Mouse (Mus musculus): ENCODE results near the gene Gsta2.
A peak's percentile ranks its signal among the peaks of the same experiment; 100 is the strongest.
"Not testable (repeated sequence)": the region's sequence is repeated elsewhere in the genome, so short reads cannot be mapped to it uniquely, and the experiment has no call there.

The Gsta2 gene

DNA sequence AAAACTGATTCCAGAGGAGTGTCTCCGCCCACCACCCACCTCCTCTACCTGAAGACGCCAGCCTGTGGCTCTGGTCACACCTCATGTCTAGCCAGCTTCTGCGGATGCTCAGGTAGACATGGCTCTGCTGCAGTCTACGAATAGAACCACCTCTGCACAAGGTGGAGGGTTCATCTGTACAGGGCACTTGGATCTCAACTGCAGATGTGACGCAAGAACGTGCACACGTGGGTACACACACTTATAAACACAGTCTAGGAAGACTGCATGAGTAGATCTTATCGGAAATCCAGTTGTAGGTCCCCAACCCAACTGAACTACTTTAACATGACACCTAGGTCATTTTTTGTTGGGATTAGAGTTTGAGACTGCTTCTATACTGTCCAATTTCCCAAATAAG, at the start of gene Gsta2:
Gene Gsta2, minus strand, starts transcription at position 178 of the 400 bp plus-strand sequence.
- no peak for DNase-seq (ENCODE audit: low read depth, low spot score)

DNA sequence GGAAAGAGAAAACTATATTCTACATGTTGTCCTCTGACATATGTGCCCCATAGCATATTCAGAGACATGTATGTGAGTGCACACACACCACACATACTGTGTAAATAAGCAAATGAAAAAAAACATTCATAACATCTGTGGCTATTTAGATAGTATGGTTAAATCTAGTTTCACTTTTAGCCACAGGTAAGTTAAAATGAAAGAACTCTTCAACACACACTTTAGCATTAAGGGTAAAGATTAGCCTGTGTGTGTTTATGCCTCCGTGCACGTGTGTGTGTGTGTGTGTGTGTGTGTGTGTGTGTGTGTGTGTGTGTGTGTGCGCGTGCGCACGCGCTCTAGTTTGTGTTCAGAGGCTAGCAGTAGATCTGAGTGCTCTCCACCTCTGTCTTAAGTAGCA, 46.0 kb upstream of the Gsta2 start:
- DNase-seq (ENCODE audit: low read depth, low spot score): no peak

DNA sequence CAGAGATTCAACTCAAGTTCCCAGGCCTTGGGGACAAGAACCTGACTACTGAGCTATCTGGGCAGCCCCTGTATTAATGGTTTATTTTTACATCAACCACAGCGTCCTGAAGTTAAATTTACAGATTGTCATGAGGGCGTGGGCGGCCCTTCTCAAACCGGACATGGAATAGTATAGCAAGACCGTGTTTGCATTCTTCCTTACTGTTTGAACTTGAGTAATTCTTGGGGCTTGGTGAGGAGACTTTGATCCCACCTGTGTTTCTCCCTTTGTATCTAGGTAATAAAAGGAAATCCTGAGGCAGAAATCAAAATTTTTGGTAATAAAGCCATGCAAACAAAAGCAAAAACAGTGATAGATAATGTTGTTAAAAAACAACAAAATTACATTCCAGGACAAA, 45.0 kb upstream of the Gsta2 start:
- DNase-seq (ENCODE audit: low read depth, low spot score): no peak

DNA sequence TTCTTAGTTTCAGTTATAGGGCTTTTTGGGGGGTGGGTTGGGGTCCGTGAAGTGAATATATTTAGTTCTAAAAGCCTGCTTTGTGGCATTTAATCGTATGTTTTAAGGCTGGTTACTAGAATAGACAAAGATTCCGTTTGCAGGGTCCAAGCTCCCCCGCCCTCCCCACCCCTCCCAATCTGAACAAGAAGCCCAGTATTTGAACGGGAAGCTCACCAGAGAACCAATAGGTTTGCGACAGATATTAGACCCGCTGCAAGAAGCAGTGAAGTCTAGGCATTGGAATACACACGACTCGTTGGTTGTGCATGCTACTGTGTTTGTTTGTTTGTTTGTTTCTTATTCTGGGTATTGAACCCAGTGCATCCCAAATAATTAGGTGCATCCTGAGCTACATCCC, 40.9 kb upstream of the Gsta2 start:
- DNase-seq (ENCODE audit: low read depth, low spot score): no peak

DNA sequence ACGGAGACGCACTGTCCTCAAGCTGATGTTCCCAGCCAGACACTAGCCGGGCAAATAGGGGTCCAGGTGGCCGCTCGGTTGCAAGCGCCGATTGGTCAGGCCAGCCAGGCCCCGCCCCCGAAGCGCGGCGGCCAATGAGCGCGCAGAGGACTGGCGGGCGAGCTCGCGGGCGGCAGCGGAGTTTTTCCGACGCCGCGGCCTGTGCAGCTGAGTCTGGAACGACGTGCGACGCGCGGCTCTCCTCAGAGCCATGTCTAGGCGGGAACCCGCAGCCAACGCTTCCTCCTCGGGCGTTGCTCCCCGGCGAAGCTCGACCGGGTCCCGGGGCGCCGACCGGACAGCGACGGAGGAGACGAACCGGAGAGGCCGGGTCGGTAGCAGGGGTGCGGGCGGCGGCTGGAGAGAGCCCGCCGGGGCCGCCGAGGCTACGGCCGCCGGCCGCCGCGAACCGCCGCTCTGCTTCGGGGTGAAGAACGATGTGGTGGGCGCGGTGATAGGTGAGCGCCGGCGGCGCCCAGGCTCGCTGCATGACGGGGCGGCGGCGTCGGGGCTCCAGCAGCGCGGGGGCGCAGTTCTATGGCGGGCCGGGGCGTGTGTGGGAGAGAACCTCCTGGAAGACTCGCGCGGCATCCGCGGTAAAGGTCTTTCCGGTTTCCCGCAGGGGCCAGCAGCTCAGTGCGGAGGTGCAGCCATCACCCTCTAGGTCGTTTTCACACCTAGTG, 40.2 kb upstream of the Gsta2 start, which contains the start of gene Ddx43:
Gene Ddx43, plus strand, starts transcription at position 148 of the 722 bp plus-strand sequence.
- DNase-seq (ENCODE audit: low read depth, low spot score): peak; percentile 56

DNA sequence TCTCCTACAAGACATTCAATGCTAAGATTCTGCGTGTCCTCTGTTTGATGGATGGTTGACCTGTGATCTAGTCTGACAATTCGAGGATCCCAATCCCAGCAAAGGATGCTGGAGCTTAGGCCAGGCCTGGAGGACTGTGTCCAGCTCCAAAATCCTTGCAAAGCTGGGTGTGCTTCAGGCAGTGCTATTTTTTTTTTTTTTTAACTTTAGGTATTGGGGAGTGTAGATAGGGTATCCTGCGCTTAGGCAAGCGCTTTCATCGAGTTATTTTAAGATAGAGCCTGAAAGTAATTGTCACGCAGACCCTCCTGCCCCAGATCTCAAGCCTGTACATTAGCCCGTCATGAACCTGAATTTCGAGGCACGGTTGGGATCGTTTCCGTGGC, 39.6 kb upstream of the Gsta2 start:
- no peak for DNase-seq (ENCODE audit: low read depth, low spot score)

DNA sequence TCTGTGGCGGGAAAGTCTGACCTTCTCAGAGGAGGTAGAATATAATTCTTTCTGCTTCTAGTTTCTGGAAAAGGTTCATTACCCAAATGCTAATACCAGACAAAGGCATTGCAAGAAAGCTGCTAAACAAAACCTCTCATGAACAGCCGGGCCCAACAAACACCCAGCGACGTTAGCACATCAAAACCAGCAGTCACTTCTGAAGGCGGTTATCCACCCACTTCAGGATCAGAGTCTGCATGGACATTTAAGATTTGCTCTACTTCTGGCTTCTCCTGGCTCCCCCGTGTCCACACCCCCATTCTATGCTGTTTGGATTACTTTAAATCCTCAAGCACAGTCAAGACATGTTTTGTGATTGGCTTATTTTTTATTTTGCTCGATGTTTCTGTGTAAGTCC, 39.0 kb upstream of the Gsta2 start:
- no peak for DNase-seq (ENCODE audit: low read depth, low spot score)

DNA sequence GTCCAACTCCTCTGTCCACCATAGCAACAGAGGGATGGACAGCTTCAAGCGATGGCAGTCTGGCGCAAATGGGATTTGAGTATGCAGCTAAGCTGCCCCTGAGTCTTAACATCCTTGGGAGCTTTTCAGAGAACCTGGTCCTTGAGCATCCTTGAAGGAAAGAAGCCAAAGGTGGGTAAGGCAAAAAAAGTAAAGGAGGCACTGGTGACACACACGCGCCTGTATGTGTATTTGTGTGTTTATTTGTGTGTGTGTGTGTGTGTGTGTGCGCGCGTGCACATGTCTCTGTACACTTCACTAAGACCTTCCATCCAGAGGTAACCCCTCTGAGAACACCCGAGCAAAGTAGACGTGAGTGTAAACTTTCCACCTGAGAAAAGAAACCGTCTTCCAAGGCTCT, 38.2 kb upstream of the Gsta2 start:
- DNase-seq (ENCODE audit: low read depth, low spot score): no peak

DNA sequence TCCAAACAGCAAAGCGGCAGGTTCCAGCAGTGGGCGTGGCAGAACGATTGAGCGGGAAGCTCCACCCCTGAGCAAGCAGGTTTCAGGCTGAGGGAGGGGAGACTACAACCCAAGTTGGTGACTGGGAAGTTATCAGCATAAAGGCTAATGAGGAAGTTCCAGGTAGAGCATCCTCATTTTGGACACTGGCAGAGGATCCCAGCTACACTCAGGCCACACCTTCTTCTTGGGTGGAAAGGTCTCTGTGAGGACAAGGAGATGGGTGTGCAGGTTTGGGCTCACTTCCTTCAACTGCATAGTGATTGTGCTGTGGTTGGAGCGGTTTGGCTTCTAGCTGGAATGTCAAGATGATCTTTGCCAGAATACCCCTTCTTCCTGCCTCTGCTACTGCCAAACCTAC, 34.4 kb upstream of the Gsta2 start:
- no peak for DNase-seq (ENCODE audit: low read depth, low spot score)

DNA sequence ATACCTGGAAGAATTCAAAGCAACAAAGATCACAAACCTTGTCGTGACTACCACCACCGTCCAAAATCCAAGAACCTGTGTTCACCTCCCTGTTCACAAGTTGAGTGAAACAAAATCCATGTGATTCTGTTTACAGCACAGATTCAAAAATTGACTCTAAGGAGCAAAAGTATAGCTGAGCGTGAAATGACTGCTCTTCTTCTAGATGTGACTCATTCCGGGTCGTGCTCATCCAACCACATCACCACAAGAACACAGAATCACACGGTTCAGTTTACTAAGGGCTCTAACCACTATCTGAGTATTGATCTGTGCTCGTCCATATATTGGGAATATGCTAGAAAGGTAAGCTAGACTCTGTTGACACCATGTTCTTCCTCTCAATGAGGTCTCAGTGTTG, 31.4 kb upstream of the Gsta2 start:
- DNase-seq (ENCODE audit: low read depth, low spot score): no peak

DNA sequence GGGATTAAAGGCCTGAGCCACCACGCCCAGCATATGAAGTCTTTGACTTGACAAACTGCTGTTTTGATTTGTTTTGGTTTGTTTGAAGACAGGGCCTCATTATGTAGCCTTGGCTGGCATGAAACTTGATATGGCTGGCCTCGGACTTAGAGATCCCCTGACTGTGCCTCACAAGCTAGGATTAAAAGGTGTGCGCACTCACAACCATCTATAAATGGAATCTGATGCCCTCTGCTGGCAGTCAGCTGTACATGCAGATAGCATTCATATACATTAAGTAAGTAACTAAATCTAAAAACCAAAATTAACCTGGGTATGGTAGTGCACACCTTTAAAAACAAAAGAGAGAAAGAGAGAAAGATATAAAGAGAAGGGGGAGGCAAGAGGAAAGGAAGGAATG, 30.3 kb upstream of the Gsta2 start:
- no peak for DNase-seq (ENCODE audit: low read depth, low spot score)

DNA sequence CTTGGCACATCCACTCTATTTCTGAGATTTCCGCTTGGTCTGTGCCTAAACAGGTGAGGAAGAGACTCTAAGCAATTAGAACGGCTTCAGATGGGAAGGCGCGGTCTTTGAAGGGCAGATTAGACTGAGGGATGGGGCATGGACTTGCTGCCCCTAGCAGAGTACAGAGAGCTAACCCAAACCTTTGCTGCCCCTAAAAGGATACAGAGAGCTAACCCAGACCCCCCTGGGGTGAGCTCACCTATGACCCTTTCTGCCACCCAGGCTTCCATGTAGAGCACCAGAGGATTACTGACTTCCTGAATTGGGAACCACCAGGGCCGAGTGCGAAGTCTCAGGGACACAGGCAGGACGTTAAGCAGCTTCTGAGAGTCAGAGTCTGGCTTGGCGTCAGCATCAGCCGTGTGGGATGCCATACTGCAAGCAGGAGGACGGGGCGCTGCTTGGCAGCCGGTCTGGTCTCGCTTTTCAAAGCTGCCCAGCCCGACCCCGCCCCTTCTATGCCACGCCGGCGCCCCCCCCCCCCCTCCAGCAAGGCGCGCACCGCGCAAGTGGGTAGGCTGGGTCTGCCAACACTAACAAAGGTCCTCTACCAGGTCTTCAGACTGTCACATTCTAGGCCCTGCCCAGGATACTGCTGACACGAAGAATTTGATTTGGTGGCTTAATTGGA, 22.7 kb upstream of the Gsta2 start, which contains the start of gene Ooep:
Gene Ooep, minus strand, starts transcription at position 613 of the 673 bp plus-strand sequence.
- DNase-seq (ENCODE audit: low read depth, low spot score): peak; percentile 37

DNA sequence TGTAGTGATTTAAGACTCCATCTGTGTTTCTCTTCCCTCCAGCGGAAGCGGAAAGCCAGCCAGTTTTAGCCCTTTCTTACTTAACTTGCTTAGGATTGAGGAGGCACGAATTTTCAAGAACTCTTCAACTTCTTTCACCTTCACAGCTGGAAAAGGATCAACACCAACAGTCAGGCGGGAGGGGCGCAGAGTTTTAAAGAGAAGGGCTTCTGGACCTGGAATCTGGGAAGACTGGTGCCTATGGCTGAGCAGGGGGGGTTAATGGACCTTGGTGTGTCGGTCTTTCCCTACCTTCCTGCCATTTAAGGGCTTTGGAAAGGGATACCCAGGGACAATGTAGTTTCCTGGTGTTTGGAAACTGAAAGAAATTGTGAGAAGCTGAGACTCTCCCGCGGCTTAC, 22.0 kb upstream of the Gsta2 start:
- no peak for DNase-seq (ENCODE audit: low read depth, low spot score)

DNA sequence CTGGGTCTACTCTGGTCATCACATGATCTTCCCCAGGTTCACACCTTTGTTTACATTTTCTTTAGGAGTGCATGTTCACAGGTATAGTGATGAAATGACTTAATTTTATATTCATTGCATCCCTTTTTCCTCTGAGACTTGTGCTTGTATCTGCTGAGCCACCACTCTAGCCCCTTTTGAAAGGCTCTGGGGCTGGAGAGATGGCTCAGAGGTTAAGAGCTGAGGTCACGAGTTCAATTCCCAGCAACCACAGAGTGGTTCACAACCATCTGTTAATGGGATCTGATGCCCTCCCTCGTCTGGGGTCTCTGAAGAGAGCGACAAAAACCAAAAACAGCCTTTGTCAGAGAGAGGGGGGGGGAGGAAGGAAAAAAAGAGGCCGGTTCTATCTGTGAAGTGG, 19.9 kb upstream of the Gsta2 start:
- no peak for DNase-seq (ENCODE audit: low read depth, low spot score)

DNA sequence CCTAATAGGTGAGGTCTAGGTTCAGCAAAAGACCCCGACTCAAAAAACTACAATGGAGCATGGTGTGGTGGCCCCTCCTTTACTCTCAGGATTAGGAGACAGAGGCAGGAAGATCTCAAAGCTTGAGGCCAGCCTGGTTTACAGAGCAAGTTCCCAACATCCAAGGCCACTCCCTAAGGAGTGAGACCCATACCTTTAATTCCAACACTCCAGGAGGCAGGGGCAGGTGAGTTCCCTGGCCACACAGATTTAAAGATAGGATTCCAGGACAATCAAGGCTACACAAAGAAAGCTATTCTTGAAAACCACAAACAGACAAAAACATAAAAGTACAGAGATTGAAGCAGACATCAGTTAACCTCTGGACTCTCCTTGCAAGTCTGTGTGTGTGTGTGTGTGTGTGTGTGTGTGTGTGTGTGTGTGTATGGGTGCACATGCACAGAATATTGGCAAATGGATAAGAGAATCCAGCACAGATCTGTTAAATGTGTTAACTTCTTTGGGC, 19.3 kb upstream of the Gsta2 start:
- no peak for DNase-seq (ENCODE audit: low read depth, low spot score)

DNA sequence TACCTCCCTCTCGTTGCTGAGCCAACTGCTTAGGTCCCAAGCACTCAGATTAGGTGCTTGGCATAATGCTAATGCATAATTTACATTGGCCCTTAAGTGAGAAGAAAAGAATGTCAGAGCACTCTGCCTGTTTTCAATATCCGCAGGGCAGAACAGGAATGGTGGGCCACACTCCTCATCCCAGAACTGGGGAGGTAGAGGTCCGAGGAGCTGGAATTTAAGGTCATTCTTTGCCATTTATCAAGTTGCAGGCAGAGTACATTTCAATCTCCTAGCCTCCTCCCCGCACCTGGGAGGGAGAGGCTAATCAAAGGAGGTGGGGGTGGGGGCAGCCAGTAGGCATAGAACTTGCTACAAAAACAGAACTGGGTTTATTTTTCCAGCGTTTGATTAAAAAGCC, 18.8 kb upstream of the Gsta2 start:
- no peak for DNase-seq (ENCODE audit: low read depth, low spot score)

DNA sequence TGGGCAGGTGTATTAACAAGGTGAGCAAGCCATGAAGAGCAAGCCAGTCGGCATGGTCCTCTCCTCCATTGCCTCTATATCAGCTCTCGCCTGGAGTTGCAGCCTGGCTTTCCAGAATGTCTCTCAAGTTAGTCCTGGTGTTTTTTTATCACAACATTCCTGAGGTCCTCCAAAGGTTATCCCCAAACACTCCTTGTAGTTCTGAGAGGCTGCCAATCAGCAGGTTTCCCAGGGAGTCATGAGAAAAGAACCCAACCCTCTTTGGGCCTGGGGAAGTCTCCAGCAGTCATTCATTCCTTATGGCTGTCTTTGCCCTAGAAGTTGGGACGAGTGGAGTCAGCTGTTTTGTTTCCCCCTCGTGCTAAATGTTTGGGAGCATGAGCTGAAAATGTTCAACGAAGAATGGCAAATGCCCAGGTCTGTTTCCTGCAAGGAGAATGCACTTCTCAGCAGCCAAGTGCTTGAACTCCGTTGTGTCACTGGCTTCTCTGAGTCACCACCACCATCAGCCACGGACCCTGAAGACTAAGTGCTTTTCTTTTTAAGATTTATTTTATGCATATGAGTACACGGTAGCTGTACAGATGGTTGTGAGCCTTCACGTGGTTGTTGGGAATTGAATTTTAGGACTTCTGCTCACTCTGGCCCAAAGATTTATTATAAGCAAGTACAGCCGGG, 17.4 kb upstream of the Gsta2 start:
- no peak for DNase-seq (ENCODE audit: low read depth, low spot score)

DNA sequence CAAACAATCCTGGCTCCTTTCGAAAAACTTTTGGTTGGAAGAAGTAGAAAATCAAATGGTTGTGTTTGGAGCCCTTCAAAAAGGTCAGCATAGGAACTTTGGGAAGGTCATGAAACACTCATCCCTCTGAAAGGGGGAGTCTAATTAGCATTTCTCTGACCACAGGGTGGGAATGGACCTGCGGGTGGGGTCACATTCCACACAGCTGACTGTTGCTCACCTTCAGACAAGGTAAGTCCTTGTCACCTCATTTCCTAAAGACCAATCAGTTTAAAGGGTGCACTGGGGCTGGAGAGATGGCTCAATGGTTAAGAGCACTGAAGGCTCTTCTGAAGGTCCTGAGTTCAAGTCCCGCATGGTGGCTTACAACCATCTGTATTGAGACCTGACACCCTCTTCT, 15.9 kb upstream of the Gsta2 start:
- no peak for DNase-seq (ENCODE audit: low read depth, low spot score)

DNA sequence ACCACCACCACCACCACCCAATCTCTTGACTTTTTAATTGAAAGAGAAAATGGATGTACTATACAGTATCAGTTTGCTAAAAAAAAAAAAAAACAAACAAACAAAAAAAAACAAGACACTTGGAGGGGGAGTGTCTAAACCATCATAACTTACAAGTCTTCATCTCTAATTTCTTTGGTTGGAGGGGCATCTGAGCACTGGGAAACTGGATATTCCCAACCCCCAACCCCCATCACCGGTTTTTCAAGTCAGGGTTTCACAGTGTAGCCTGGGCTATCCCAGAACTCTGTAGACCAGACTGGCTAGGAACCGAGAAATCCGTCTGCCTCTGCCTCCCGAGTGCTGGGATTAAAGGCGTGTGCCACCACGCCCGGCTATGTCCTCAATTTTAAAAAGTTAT, 14.2 kb upstream of the Gsta2 start:
- no peak for DNase-seq (ENCODE audit: low read depth, low spot score)

DNA sequence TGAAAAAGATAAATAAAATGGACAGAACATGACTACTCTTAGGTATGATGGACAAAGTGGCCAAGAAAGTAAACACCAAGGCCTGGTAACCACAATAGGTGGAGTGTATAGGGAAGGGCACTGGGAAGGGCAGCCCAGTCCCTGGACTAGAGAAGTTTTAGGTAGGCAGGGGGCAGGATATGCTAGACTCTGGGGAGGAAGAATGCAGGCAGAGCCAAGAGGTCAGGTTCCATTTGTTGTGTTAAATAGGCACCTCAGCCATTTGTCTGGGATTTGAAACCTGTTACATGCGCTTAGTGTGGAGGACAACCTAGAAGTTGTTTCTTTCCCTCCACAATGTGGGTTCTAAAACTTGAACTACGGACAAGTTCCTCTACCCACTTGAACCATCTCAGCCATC, 13.8 kb upstream of the Gsta2 start:
- DNase-seq (ENCODE audit: low read depth, low spot score): no peak

DNA sequence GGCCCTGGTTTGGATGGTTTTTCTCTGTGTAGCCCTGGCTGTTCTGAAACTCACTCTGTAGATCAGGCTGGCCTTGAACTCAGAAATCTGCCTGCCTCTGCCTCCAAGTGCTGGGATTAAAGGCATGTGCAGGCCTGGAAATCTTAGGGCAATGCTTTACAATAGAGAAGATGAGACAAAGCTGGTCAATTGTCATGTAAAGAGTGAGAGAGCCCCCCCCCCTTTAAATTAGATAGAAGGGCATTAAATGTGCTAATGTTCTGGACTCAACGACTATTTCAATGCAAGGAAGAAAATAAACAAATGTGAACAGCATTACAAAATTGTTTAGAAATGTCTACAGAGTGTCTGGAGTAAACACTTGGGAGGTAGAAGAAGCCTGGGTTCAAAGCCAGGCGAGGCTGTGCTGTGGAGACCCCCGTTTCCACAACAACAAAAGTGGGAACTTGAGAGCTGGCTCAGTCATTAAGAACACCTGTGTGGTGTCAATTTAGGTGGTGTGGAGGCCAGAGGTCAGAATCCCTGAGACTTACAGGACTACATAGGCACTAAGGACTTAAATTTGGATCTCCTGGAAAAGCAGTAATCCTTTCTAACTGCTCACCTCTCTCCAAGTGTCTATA, 13.2 kb upstream of the Gsta2 start:
- DNase-seq (ENCODE audit: low read depth, low spot score): no peak

DNA sequence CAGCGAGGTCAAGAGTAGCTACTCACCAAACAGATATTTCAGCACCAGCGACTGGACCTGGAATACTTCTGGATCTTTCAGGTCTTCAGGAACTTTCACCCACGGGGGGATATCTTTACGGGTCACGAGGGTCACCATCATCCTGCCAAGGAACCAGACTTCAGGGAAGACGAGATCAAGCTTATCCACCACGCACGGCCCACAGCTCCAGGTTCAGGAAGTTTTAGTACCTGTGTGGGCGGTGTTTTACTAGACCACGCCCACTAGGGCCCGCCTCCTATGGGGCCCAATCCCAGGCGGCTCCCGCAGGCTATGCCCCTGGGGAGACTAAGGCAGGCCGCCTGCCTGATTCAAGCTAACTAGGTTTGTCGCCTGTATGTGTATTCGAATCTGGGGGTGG, 12.4 kb upstream of the Gsta2 start, which contains the start of gene Dppa5a:
Gene Dppa5a, minus strand, starts transcription at position 219 of the 400 bp plus-strand sequence.
- DNase-seq (ENCODE audit: low read depth, low spot score): not testable (repeated sequence)
